Mouse (Mus musculus) brain, embryonic 14.5 days (tissue): Measurements from ENCODE around the gene Nenf.

ENCODE experiments used
- CTCF ChIP-seq: fragments of 200-500 bp; IDR thresholded peaks from 2 replicates; pipeline ENCODE4 v1.5.1; 2012; ENCODE audit warnings: inconsistent platforms, mild to moderate bottlenecking, moderate library complexity, borderline replicate concordance; ENCODE audit not compliant: insufficient read depth, insufficient read length; ENCODE audit errors: extremely low read depth
- POLR2A ChIP-seq: fragments of 200-500 bp; IDR thresholded peaks from 2 replicates; pipeline ENCODE4 v1.6.1; 2012; ENCODE audit warnings: mild to moderate bottlenecking, inconsistent platforms, borderline replicate concordance; ENCODE audit not compliant: poor library complexity, insufficient read depth, insufficient read length, severe bottlenecking; ENCODE audit errors: extremely low read depth

DNA sequence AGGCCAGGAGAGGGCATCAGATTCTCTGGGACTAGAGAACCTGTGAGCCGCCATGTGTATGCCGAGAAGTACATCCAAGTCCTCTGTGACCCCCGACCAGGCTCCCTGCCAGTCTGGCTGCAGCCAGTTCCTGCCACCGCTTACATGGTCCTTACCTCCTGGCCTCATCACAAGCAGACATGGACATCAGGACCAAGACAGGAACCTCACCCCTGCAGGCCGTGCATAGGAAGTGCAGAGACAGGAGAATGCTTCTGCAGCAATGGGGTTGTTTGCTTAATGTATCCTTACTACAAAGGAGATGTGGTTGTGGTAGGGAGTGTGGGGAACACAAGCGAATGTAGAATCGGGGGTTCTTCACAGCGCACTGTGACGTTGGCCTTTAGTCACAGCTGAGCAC is 11.7 kb downstream of the Nenf start:
- TF ChIP-seq POLR2A (no peak), CTCF (peak; percentile 7; the same call in 1 of the 2 replicates)
